Mouse (Mus musculus) lung, postnatal 10 days (tissue): ENCODE data around the gene Sema3f.

Experiments
- DNase-seq: peaks from one replicate; pipeline ENCODE4 v3.0.0; 2021

The Sema3f gene

GRCm38 (mm10) chr9:107714221-107714952 is 4.1 kb upstream of the Sema3f start:
- peak; percentile 57 for DNase-seq

- DNase-seq: peak; percentile 36
Measured at GRCm38 (mm10) chr9:107709096-107709696, 1.1 kb downstream of the Sema3f start.

GRCm38 (mm10) chr9:107708439-107709095 is 1.7 kb downstream of the Sema3f start:
- DNase-seq: no peak

GRCm38 (mm10) chr9:107707701-107708438 is 2.4 kb downstream of the Sema3f start:
- DNase-seq: peak; percentile 53

GRCm38 (mm10) chr9:107706781-107707211 is 3.5 kb downstream of the Sema3f start:
- peak; percentile 40 for DNase-seq

GRCm38 (mm10) chr9:107703337-107704122 is 6.7 kb downstream of the Sema3f start:
- DNase-seq: peak; percentile 64

- DNase-seq: peak; percentile 87
Measured at GRCm38 (mm10) chr9:107702606-107703185, 7.6 kb downstream of the Sema3f start.

- peak; percentile 95 for DNase-seq
Measured at GRCm38 (mm10) chr9:107701594-107701993, 8.7 kb downstream of the Sema3f start.

GRCm38 (mm10) chr9:107700114-107700571 is 10.1 kb downstream of the Sema3f start:
- peak; percentile 56 for DNase-seq

- DNase-seq: no peak
Measured at GRCm38 (mm10) chr9:107699376-107699980, 10.8 kb downstream of the Sema3f start.

- peak; percentile 70 for DNase-seq
Measured at GRCm38 (mm10) chr9:107698611-107699190, 11.6 kb downstream of the Sema3f start.

GRCm38 (mm10) chr9:107697811-107698521 is 12.3 kb downstream of the Sema3f start:
- peak; percentile 68 for DNase-seq

- peak; percentile 73 for DNase-seq
Measured at GRCm38 (mm10) chr9:107696845-107697610, 13.2 kb downstream of the Sema3f start.

- no peak for DNase-seq
Measured at GRCm38 (mm10) chr9:107696106-107696479, 14.2 kb downstream of the Sema3f start.

- DNase-seq: no peak
Measured at GRCm38 (mm10) chr9:107695441-107696105, 14.7 kb downstream of the Sema3f start.

- peak; percentile 73 for DNase-seq
Measured at GRCm38 (mm10) chr9:107694627-107695026, 15.6 kb downstream of the Sema3f start.

GRCm38 (mm10) chr9:107693433-107693987 is 16.8 kb downstream of the Sema3f start:
- DNase-seq: no peak

GRCm38 (mm10) chr9:107692785-107693184 is 17.5 kb downstream of the Sema3f start:
- DNase-seq: no peak

- no peak for DNase-seq
Measured at GRCm38 (mm10) chr9:107690391-107690790, 19.9 kb downstream of the Sema3f start.
